Mouse (Mus musculus) heart, postnatal 25 days (tissue): ENCODE measurements around the gene Mansc1. TPM values are rescaled to one million over a fixed set of nuclear protein-coding genes. Genes with fewer than 3 reads are reported as not detected.
A peak's percentile ranks its signal among the peaks of the same experiment; 100 is the strongest.
"Not testable (repeated sequence)": the region's sequence is repeated elsewhere in the genome, so short reads cannot be mapped to it uniquely, and the experiment has no call there.

Source experiments
- DNase-seq: peaks from one replicate; pipeline ENCODE4 v3.0.0; 2022; ENCODE audit warnings: low spot score
- intact Hi-C: fragments of 180-260 bp; cut with DNase I; formaldehyde crosslinking; loops from one replicate; pipeline ENCODE4 v1.15.1; 2025
- total RNA-seq, 2 experiments: library from RNA; stranded (reverse); gene quantifications; 2 replicates each; pipeline ENCODE4 v1.2.3; 2021

The Mansc1 gene
- total RNA-seq: 1 to 10 TPM; 5.5 TPM

DNA sequence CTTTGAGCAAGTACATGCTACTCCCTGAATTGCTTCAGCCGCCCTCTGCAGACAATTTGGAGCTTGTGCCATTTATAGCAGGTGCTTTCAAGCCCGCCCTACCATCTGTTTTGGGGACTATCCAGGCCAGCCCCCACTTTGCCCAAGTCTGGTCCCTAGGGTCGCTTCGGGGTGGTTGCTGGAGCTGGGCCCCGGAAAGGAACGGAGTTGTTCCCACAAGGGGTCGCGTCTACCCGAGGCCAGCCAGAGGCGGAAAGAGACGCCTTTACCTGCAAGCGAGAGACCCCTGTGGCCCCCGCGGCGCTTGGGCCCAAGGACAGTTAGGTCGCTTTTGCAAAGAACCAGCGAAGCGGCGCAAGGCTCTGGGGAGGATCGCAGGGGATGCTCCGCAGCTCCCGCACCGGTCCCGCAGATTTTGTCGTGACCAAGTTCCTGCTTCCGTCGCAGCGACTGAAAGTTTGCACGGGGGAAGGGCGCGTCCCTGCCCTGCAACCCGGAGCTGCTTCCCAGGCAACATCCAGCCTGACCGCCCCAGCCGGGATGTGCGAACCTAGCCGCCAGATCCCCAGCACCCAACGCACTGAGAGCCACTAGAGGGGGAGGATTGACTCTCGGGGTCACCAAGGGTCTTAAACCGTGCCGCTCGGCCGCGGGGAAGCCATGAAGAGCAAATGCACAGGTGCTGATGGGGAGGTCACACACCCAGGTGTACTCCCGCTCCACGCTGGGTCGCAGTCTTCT is at the start of gene Mansc1:
Gene Mansc1 (minus strand): TSS at position 542 of the 741 bp plus-strand sequence.
- DNase-seq: peak; percentile 26
- intact Hi-C loops: no loop called here

DNA sequence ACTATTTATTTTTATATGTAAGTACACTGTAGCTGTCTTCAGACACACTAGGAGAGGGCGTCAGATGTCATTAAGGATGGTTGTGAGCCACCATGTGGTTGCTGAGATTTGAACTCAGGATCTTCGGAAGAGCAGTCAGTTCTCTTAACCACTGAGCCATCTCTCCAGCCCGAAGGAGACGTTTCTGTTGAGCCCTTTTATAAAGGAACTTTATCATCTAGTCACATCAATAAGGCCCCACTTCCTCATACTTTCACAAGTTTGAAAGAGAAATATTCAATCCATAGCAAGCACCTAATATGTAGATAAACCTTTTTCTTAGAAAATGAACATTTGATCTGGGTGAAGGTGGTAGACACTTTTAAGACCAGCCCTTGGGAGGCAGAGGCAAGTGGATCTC is 47.0 kb upstream of the Mansc1 start:
- DNase-seq, intact Hi-C loops: not testable (repeated sequence)

DNA sequence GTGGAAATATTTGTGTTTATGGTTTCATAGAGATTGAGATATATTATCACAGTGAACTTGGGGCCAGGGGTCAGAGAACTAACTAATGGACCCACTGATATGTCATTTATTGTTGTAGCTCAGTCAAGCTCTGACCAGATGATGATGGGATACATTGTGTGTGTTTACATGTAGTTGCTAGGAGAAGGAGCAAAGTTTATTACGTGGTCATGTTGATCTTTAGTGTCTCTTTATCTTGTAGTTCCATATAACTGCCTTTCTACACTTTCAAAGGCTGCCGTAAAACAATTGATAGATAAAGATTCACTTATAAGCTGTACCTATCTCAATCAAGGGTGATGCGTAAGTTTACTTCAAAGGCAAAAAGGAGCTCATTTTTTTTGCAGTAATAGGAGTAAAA is 45.7 kb upstream of the Mansc1 start:
- DNase-seq: no peak
- intact Hi-C loops: no loop called here

DNA sequence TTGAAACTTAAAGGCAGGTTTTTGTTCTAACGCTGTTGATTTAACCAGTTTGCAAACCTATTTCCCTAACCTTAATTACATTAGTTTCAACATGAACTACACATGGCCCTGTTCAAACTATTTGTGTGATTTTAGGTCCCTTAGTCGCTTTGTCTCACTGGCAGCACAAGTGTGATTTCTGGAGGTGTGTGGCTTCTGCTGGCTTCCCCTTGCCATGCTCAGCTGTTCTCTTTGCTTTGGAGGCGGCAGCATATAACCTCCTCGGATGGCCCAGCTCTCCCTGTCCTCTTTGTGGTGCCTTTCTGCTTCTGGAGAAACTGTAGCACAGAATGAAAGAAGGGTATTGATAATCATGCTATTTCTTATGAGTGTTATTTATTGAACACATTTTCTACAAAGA is 45.2 kb upstream of the Mansc1 start:
- intact Hi-C loops: no loop called here

DNA sequence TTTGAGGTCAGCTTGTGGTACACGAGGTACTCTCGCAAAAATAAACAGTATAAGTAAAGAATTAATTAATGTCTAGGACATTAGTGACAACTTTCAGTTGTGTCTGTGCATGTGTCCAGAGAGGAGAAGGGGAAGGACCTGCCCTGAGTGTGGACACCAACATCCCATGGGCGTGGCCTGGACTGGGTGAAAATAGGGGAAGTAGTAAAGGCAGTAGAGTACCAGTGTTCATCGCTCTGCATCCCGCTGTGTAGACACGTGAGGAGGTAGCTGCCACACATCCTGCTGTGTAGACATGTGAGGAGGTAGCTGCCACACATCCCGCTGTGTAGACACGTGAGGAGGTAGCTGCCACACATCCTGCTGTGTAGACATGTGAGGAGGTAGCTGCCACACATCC is 41.4 kb upstream of the Mansc1 start:
- DNase-seq, intact Hi-C loops: not testable (repeated sequence)

More for the DNA sequence above, 45.2 kb upstream of the Mansc1 start:
- DNase-seq: no peak

DNA sequence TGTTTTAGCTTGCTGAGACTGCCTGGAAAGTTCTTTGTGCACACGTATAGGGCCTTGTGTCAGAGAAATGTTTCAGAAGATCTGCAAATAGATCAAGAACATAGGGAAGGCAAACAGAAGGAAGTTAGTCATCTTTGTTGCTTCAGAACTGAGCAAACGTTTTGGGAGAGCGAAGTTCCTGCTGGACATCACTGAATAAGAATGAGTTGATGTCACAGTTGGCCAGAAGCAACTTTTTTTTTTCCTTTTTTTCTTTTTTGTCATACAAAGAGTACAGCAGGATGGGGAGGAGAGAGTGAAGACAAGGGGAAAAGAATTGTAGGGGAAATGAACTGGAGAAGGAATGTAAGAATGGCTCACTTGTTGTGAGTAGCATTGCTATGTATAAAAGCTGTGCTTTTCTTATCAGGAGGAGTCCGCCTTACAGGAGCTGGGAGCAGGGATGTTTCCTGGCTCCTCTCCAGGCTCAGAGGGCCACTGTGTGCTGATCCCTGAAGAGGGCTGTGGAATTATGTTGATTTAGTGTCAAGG is 38.7 kb upstream of the Mansc1 start:
- peak; percentile 14 for DNase-seq
- intact Hi-C loops: no loop called here

DNA sequence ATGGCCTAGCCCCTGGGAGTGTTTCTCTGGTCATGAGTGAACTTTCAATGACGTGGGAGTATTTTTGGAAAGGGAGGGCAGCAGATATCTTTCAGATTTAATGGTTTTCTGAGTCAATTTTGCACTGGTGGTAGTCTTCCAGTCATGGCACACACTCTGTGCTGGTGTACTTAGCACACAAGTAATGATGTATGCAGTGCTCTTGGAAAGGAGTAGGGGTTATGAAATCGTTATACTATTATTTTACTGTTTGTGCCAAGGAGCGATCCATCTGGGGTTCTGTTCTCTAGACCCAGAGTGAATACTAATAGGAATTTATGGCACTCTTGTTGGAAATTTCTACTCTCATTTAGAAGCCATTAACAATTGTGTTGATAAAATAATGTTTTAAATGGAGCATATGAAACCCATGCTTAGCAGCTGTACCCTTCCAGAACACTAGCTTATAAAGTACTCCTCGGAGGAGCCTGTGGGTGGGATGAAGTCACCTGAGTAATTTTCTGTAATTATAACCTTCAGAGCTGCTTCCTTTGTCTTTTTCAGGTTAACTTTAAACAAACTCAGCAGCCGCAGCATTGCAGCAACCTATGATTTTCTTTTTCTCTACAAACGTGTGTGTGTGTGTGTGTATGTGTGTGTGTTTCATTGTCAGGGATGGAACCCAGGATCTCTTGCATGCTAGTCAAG is 37.0 kb upstream of the Mansc1 start:
- DNase-seq: peak; percentile 10
- intact Hi-C loops: no loop called here

DNA sequence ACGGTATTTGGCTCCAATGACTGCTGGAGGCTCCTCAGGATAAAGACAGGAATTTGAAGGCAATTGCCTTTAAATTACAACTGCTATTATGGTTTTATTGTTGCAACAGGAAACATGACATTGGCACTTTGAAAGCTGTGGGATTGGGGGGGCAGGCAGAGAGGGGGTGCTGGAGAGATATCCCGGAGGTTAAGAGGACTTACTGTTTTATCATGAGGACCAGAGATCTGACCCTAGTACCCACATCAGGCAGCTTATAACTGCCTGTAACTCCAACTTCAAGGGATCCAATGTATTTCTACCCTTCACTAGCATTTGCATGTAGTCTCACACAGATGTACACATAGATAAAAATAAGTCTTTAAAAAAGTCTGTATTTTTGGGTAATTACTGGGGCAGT is 36.2 kb upstream of the Mansc1 start:
- intact Hi-C loops: no loop called here
- no peak for DNase-seq

DNA sequence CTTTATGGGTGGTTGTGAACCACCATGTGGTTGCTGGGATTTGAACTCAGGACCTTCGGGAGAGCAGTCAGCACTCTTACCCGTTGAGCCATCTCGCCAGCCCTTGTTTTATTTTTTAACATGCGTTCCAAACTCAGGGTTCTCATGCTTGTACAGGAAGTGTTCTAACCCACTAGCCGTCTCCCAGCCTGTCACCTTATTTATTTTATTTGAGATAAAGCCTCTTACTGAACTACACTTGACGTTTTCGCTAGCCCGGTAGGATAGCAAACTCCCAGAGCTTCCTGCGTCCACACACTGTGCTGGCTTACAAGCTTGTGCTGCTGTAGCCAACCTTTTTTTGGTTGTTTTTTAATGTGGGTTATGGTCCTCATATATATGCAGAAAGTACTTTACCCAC is 33.5 kb upstream of the Mansc1 start:
- intact Hi-C loops: no loop called here
- no peak for DNase-seq

DNA sequence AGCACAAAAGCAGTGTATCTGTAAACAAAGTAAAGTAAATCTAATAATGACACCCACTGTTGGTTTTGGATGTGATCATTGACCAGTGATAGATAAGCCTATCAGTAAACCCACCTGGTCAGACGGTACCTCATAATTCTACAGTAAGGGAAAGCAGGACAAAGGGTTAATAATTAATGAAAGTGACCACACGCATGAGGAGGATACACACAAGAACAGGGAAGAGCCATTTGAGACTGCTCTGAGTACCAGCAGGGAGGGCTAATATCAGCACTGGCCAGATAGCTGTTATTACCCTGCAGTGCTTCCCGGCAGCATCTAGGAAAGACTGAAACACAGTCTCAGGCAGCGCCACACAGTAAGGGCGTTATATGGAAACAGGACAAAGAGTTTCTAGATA is 32.3 kb upstream of the Mansc1 start:
- no peak for DNase-seq
- intact Hi-C loops: no loop called here

DNA sequence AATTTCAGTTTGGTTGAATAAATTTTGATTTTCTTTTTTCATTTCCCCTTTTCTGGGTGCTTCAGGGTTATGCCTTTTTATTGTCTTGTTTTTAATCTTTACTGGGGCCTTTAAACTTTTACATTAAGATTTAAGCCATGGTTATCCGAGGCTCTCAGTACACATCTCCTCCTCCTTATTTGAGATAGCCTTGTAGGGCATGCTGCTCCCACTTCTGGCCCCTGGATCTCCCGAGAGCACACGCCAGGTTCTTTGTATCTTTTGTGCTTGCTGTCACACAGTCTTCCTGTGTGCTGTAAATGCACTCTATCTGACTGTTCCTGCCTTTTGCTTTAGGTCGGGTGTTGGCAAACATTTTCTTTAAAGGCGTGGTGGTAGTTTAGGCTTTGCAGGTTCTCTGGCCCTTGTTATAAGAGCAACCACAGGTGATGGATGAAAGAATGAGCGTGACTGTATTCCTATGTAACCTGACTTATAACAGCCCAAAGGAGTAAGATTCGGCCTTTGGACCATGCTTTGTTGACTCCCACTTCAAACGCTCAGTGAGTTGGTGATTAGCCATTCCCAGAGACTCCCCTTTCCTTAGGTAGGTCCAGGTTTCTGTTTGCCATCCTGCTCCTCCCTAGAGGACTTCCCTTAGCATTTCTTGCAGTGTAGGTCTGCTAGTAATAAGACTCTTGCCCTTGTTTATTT is 28.6 kb upstream of the Mansc1 start:
- intact Hi-C loops: no loop called here
- DNase-seq: no peak

DNA sequence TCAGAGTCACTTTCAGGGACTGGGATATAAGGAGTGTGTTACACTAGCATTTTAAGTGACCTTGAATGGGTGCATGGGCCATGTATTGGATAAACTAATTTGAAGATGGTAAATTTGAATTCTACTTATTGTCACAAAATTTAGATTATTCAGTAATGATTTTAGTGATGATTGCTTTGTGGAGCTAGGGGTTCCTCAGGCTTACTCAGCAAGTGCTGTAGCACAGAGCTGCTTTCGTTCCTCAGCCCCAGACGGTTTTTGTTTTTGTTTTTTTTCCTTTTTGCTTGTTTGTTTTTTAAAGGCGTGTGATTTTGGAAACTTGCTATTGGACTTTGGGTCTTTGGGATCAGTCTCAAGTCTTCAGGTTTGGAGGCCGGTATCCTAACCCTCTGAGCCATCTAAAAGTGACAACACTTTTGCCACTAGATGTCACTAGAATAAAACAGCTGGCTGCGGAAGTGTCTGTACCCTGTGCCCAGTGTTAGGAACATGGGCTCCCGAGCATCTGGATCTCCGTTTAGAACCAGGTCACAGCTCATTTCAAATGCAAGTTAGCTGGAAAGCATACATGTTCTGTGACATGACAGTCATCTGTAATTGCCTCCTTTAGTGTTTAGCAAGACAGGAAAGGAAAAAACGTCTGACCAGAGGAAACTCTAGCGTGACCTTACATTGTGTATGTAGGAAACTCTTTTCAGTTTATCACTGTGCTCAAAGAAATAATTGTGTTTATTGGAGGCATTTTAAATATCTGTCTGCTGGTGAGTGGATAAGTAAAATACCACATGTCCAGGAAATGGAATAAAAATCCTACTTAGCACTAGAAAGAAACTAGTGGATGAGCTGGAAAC is 27.0 kb upstream of the Mansc1 start:
- DNase-seq: peak; percentile 28
- intact Hi-C loops: loop anchor here (1.0 to 10.0 kb wide), 4 partner anchors 135 to 287 kb away; no protein-coding TSS in a partner anchor

DNA sequence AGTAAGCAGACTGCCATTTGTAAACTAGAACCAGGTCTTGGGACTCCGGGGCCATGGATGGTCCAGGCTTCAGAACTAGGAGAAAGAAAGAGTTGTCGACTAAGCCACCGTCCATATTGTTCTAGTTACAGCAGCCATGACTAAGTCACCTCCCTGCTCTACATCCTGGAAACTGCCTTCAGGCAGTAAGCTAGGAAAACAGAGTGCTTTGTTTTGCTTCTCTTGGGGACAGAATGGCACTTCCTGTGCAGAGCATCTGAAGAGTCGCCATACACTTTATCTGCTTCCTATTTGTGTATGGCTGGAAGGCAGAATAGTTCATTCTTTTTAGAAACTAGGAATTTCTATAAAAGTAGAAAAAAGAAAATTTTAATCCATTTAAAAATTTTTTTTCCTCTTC is 24.2 kb upstream of the Mansc1 start:
- no peak for DNase-seq
- intact Hi-C loops: loop anchor here (10.0 kb wide), 1 partner anchor 168 kb away; no protein-coding TSS in a partner anchor

DNA sequence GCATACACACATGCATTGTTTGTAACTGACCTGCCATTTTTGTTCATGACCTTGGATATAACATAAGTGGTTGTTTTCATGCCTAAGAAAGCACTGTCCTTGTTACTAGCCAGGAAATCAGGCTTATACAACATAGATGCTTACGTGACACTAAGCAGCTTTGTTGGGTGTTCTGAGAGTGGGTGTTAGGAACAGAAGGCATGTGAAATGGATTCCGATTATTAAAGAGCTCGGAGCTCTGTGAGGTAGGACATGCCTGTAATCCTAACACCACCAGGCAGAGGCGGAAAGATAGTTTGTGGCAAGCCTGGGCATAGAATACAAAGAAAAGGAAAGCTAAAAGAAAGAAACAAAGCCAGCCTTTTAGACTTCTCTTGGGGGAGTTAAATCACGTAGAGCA is 16.1 kb upstream of the Mansc1 start:
- DNase-seq: no peak
- intact Hi-C loops: no loop called here

DNA sequence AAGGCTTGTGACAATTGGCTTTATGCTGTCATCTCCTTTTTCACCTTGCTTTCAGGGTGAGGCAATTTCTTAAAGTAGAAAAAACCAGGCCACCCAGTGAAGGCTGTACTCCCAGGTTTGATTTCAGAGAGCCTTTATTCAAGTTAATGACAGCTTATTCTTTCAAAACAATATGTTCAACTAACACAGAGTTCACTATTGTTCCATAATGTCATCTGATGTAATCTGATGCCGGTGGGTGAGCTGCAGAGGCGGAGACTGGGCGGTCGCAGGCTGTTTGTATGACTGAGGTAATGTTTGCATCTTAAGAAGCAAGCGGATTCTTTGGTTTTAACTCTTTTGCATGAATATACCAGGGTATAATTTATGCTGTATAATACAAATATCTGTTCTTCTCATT is 15.3 kb upstream of the Mansc1 start:
- no peak for DNase-seq
- intact Hi-C loops: no loop called here

DNA sequence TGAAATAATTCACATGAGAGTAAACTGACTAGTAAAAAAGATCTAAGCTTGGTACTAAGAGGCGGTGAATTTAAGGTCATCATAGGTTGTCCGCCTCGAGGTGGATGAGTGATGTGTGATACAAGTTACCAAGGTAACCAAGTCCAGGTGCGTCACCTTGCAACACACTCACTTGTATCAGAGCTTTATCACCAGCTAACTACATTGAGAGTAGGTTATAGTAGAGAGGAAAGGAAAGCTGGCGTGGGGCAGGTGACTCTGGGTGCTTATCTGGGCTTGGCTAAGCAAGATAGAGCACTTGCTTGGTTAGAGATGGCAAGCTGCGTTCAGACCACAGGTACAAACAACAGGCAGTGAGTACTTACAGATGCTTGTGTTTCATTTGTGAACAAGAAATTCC is 14.5 kb upstream of the Mansc1 start:
- no peak for DNase-seq
- intact Hi-C loops: no loop called here

DNA sequence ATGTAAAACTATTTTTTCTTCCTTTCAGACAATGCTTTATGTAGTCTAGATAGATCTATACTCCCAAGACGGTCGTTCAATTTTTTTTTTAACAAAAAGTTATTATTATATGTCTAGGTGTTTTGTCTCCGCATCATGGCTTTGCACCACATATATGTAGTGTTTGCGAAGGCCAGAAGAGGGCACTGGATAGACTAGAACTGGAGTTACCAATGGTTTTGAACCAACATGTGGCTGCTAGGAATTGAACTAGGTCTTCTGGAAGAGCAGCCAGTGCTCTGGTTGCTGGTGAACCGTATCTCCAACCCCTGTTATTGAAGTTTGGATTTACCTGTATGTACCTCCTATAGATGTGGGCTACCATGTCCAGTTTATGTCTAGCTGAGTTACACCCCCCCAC is 11.0 kb upstream of the Mansc1 start:
- DNase-seq: no peak
- intact Hi-C loops: no loop called here

DNA sequence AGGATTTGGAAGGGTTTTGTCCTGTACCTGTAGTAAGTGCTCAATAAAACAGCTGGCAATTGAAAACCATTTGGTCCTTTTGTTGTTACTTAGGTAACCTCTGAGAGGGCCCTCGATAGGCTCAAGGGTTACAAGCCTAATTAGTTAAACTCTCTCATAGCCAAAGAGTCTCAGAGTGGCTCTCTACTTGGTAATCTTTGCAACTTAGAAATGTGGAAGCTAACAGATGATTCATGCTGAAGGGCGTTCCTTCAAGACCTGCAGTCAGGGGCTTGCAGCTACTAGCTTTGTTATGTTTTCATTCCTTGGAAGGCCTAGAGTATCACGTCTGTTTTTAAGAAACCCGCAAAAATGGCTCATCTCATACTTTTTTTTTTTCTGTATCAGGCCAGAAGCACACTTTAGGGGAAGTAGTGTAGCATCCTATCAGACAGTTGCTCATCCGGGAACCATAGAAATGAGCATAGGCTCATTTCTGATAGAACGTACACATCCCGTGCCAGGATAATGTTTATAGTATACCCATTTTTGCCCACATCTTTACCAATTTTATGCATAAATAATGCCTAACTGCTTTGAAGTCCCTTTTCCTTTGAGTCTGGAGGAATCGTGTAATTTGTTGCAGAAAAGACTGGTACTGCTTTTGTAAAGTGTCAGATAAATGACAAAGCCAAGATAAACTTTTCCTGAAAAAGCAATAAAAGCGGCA is 9.6 kb upstream of the Mansc1 start:
- no peak for DNase-seq
- intact Hi-C loops: loop anchor here (1.0 to 2.0 kb wide), 2 partner anchors 25 to 217 kb away; no protein-coding TSS in a partner anchor
